Mouse (Mus musculus) limb, embryonic 10.5 days (tissue): Measurements from ENCODE around the gene Numa1. TPM values are rescaled to one million over a fixed set of nuclear protein-coding genes. Genes with fewer than 3 reads are reported as not detected.

Source experiments
- DNase-seq: peaks from one replicate; pipeline ENCODE4 v3.0.0-alpha.2; 2017; ENCODE audit warnings: low spot score
- H3K27ac ChIP-seq: fragments of 300-500 bp; sonication (generic); 2 replicates; pipeline ENCODE4 v1.5.1; 2016; ENCODE audit warnings: mild to moderate bottlenecking
- H3K27me3 ChIP-seq: fragments of 300-500 bp; sonication (generic); 2 replicates; pipeline ENCODE4 v1.6.1; 2016; ENCODE audit warnings: low read depth, mild to moderate bottlenecking; ENCODE audit not compliant: poor library complexity, severe bottlenecking
- H3K36me3 ChIP-seq: fragments of 300-500 bp; sonication (generic); 2 replicates; pipeline ENCODE4 v1.6.1; 2016; ENCODE audit warnings: mild to moderate bottlenecking, moderate library complexity
- H3K4me1 ChIP-seq: fragments of 300-500 bp; sonication (generic); 2 replicates; pipeline ENCODE4 v1.6.1; 2016
- H3K4me3 ChIP-seq: fragments of 300-500 bp; sonication (generic); 2 replicates; pipeline ENCODE4 v1.5.1; 2016; ENCODE audit warnings: mild to moderate bottlenecking, moderate library complexity
- H3K9me3 ChIP-seq: fragments of 300-500 bp; sonication (generic); replicated peaks from 2 replicates; pipeline ENCODE4 v1.6.1; 2016; ENCODE audit warnings: mild to moderate bottlenecking
- WGBS: fragments of 180-500 bp; shearing (Covaris S2); methylation state at CpG from one replicate; pipeline ENCODE4 v1.1.7; 2016; 5-methylcytosine and 5-hydroxymethylcytosine counted together
- polyA plus RNA-seq: library from polyadenylated mRNA; unstranded; fragments of >200 nt; fragmentation: Nextera tagmentation; extraction: Ambion mirVana; gene quantifications from 2 replicates; pipeline ENCODE4 v1.2.1, GENCODE M21; 2016

The Numa1 gene
- polyA plus RNA-seq, 1 experiment from 2014 or later = 130 TPM

DNA sequence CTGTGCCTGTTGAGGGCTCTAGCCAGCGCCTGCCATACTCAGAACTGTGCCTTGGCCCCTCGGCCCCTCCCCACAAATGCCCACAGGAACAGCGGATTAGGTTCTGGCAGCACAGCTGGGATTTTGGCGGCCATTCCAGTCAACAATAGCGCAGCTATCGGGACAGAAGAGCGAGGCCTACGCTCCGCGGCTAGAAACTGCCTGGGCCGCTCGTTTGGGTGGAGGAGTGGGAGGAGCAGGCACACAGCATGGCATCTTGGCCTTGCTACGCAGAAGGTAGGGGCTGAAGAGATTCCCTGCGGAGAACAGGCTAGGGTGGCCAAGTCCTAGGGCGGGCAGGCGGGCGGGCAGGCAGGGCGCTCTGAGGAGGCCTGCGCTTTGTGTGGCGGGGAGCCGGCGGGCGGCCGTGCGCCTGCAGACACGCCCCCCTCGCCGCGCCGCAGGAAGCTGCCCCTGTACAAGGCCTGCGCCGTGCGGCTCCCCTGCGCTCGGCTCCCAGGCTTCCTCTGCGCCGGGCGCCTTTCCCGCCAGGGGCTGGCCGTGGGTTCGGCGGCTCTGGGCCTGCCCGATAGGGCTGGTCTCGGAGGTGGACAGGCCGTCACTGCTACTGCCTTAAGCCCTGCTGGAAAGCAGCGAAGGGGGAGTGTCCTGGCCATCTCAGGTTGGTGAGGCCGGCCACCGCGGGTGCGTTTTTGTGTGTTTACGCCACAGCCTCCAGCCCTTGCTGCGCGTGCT, 36.0 kb downstream of the Numa1 start:
- Histone ChIP-seq H3K9me3 (no peaks in the 10 kb centered on the region), H3K36me3 (0 out of 2 replicates have a peak, but pooled peaks cover 3% of the 10 kb centered on the region), H3K4me1 (peaks cover 55% of the 10 kb centered on the region), H3K27ac (peak overlapping the region; percentile 98), H3K27me3 (no peaks in the 10 kb centered on the region), H3K4me3 (peak overlapping the region; percentile 71)
- under 1% methylated on average over 50 of the region's 53 CpGs for WGBS
- peak; percentile 91 for DNase-seq

DNA sequence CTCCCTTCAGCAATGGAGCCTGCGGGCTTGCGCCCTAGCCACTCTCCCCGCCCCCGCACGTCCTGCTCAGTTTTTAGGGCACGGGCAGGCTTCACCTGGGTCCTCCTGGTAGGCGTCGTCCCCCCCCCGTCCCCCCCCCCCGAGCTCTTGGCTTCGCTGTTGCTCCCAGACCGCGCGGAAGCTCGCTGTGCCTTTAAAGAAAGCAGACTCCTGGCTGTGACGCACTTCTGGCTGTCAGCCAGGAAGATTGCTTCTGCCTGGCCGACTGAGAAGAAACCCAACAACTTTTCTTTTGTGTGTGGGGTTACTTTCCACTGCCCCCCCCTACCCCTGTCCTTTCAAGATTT, 36.5 kb downstream of the Numa1 start:
- Histone ChIP-seq H3K27me3 (no peaks in the 10 kb centered on the region), H3K4me1 (peaks cover 60% of the 10 kb centered on the region), H3K27ac (peak overlapping the region; percentile 98), H3K4me3 (peak overlapping the region; percentile 71), H3K9me3 (no peaks in the 10 kb centered on the region), H3K36me3 (0 out of 2 replicates have a peak, but pooled peaks cover 6% of the 10 kb centered on the region)
- DNase-seq = peak; percentile 83
- 0% methylated on average over 17 of the region's 17 CpGs for WGBS

DNA sequence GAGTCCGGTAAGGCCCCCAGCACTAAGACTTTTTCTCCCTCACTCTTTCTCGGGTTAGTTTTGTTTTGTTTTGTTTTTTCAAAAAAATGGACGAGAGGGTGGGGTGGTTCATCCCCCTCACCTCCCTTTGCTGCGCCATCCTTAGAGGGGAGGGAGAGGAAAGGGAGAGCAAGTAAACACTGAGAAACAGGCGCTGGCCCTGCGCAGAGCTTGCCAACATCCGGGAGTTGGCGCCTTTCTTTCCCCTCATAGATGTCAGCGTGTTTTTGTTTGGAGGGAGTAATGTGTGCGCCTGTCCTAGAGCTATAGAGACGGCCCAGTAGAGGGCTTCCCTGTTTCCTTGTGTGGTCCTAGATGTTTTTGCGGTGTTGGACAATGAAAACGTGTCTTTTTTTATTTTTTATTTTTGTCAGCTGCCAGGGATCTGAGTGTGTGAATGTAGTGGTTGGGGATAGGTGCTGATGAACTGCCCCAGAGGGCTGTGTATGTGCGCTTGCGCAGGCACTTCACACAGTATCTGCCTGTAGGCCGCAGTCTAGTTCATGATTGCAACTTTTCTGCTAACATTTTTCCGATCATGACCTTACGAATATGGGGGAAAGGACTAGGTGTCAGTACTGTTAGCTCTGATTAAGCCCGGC, 37.0 kb downstream of the Numa1 start:
- H3K36me3 ChIP-seq = peaks cover 7% of the 10 kb centered on the region
- peak overlapping the region; percentile 98 for H3K27ac ChIP-seq
- H3K4me1 ChIP-seq = peaks cover 61% of the 10 kb centered on the region
- no peaks in the 10 kb centered on the region for H3K9me3 ChIP-seq
- WGBS = 14% methylated on average over 19 of the region's 19 CpGs
- peak overlapping the region; percentile 71 for H3K4me3 ChIP-seq
- no peaks in the 10 kb centered on the region for H3K27me3 ChIP-seq
- peak; percentile 67 for DNase-seq

DNA sequence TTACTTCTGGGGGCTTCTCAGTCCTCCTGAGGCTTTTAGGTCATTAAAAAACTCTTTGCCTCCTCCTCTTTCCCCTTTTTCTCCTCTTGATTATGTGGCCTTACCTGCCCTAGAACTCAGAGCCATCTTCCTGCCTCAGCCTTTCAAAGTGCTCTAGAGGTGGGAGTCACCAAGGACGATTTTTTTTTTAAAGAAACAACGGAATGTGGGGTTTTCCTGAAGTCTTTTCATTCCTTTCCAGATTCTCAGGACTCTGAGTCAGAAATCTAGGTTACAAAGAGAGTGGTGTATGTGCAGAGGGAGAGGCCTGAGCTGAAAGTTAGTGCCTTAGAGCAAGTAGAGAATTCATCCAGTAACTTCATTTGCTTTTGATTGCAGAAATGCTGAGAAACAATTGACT, 37.8 kb downstream of the Numa1 start:
- DNase-seq = no peak
- WGBS = 71% methylated on average over 2 of the region's 2 CpGs
- Histone ChIP-seq H3K9me3 (no peaks in the 10 kb centered on the region), H3K36me3 (peaks cover 15% of the 10 kb centered on the region), H3K27me3 (no peaks in the 10 kb centered on the region), H3K4me3 (peak overlapping the region; percentile 71), H3K4me1 (peaks cover 61% of the 10 kb centered on the region), H3K27ac (peak overlapping the region; percentile 98)

DNA sequence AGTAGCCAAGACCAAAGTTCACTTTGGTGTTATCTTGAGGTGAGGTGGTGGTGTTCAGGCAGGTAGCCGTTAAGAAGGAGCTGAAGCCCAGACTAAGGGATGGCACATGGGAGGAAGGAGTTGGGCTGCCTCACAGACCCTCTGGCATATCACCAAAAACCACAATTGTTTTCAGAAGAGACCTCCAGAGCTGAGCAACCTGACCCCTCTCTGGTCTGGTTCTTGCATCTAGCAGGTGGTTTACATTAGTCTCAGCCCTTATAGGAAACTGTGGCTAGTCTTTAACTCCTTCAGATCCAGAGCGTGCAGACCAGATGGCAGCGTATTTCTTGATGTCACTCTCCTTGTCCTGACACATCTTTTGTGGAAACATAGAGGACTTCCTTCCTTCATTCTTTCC, 39.8 kb downstream of the Numa1 start:
- Histone ChIP-seq H3K27ac (peak overlapping the region; percentile 80), H3K27me3 (no peaks in the 10 kb centered on the region), H3K9me3 (no peaks in the 10 kb centered on the region), H3K4me3 (peak overlapping the region; percentile 26), H3K4me1 (peaks cover 59% of the 10 kb centered on the region), H3K36me3 (peaks cover 25% of the 10 kb centered on the region)
- DNase-seq = peak; percentile 53
- 22% methylated on average over 3 of the region's 3 CpGs for WGBS

DNA sequence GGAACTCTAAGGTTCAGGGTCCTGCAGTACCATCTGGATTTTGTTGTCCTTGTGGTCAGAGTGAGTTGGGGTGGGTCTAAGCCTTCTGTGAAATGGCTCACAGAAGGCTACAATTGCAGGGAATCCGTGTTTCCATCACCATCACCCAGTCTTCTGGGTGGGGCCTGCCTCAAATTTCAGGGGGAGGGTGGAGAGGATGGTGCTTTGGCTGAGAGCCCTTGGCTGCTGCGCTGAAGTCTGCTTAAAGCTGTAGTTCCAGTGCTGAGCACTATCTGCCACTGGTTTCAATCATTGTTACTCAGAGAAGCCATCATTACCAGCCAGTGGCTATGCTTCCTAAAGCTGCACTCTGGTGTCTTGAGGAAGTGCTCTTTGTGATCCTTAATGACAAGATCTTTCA, 40.6 kb downstream of the Numa1 start:
- 30% methylated on average over 2 of the region's 2 CpGs for WGBS
- Histone ChIP-seq H3K36me3 (peaks cover 30% of the 10 kb centered on the region), H3K4me3 (peak overlapping the region; percentile 26), H3K9me3 (no peaks in the 10 kb centered on the region), H3K27me3 (no peaks in the 10 kb centered on the region), H3K4me1 (peaks cover 51% of the 10 kb centered on the region), H3K27ac (peak overlapping the region; percentile 80)
- no peak for DNase-seq

DNA sequence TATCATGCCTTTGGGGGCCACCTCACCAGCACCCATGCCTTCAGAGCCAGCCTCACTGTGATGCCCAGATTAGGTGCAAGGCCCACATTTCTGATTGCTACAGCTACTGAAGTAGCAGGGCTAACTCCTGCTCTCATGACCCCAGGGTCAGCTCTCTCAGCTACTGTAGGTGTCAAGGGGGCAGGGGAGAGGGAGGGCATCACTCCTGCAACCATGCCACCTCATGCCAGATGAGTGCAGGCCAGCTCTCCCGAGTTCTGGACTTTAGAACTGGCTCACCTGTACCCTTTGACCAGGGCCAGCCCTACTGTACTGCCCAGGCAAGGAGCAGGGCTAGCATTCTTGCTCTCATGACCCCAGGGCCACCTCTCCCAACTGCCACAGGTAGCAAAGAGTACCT, 48.8 kb downstream of the Numa1 start:
- no peaks in the 10 kb centered on the region for H3K9me3 ChIP-seq
- H3K27ac ChIP-seq = no peak overlapping the region
- no peaks in the 10 kb centered on the region for H3K4me1 ChIP-seq
- no peak for DNase-seq
- WGBS = 64% methylated on average over 1 of the region's 1 CpGs
- H3K4me3 ChIP-seq = no peak overlapping the region
- H3K27me3 ChIP-seq = no peaks in the 10 kb centered on the region
- peaks cover 85% of the 10 kb centered on the region for H3K36me3 ChIP-seq

DNA sequence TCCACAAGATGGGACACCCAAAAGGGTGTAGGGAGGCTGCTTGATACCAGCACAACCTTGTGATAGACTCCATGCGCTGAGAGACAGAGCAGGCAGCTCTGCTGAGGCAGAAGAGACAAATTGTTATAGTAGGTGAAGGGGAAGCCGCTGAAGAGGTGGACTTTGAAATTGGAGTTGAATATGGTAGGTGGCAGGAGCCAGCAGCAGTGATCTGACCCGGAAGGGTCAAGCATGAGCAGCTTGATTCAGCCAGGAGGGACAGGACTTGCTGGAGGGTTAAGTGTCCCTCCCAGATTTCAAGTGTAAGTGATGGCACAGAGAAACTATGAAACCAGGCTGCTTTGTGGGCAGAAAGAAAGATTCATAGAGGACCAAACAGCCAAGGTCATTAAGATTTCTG, 51.2 kb downstream of the Numa1 start:
- no peak for DNase-seq
- no peak overlapping the region for H3K27ac ChIP-seq
- peaks cover 98% of the 10 kb centered on the region for H3K36me3 ChIP-seq
- H3K4me1 ChIP-seq = no peaks in the 10 kb centered on the region
- 87% methylated on average over 3 of the region's 3 CpGs for WGBS
- H3K4me3 ChIP-seq = no peak overlapping the region
- no peaks in the 10 kb centered on the region for H3K27me3 ChIP-seq
- H3K9me3 ChIP-seq = no peaks in the 10 kb centered on the region

DNA sequence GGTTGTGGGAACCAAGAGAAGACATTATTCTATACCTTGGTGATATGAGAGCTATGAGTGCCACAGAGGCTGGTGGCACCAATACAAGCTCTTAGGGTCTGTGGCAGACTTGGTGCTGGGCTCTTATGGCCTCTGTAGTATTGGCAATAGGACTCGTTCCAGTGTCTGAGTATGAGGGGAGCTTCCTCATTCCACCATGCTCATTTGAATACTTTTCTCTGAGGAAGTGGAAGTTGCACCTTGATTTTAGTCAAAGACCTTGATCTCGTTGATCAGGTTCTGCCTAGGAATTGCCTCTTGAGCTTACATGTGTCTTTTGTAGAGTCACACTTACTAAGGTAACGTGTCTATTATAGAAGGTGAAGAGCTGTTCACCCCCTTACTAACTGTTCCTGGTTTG, 60.3 kb downstream of the Numa1 start:
- Histone ChIP-seq H3K9me3 (no peaks in the 10 kb centered on the region), H3K27ac (no peak overlapping the region), H3K27me3 (no peaks in the 10 kb centered on the region), H3K4me3 (no peak overlapping the region), H3K4me1 (no peaks in the 10 kb centered on the region), H3K36me3 (peaks cover 100% of the 10 kb centered on the region)
- WGBS = 95% methylated on average over 3 of the region's 3 CpGs
- no peak for DNase-seq

DNA sequence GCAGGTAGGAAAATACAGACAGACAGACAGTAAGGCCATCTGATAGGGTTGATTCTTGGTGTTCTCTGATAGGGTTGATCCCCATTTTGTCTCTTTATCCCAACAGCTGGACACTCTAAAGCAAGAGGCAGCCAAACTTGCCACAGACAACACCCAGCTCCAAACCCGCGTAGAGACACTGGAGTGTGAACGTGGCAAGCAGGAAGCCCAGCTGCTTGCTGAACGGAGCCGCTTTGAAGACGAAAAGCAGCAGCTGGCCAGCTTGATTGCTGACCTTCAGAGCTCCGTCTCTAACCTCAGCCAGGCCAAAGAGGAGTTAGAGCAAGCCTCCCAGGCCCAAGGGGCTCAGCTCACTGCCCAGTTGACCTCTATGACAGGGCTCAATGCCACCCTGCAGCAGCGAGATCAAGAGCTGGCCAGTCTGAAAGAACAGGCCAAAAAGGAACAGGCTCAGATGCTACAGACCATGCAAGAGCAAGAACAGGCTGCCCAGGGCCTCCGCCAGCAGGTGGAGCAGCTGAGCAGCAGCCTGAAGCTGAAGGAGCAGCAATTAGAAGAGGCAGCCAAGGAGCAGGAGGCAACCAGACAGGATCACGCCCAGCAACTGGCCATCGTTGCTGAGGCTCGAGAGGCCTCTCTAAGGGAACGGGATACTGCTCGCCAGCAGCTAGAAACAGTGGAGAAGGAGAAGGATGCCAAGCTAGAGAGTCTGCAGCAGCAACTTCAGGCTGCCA, 64.5 kb downstream of the Numa1 start:
- no peaks in the 10 kb centered on the region for H3K9me3 ChIP-seq
- no peak overlapping the region for H3K27ac ChIP-seq
- no peaks in the 10 kb centered on the region for H3K4me1 ChIP-seq
- 69% methylated on average over 14 of the region's 14 CpGs for WGBS
- peak; percentile 82 for DNase-seq
- no peak overlapping the region for H3K4me3 ChIP-seq
- no peaks in the 10 kb centered on the region for H3K27me3 ChIP-seq
- peaks cover 100% of the 10 kb centered on the region for H3K36me3 ChIP-seq

DNA sequence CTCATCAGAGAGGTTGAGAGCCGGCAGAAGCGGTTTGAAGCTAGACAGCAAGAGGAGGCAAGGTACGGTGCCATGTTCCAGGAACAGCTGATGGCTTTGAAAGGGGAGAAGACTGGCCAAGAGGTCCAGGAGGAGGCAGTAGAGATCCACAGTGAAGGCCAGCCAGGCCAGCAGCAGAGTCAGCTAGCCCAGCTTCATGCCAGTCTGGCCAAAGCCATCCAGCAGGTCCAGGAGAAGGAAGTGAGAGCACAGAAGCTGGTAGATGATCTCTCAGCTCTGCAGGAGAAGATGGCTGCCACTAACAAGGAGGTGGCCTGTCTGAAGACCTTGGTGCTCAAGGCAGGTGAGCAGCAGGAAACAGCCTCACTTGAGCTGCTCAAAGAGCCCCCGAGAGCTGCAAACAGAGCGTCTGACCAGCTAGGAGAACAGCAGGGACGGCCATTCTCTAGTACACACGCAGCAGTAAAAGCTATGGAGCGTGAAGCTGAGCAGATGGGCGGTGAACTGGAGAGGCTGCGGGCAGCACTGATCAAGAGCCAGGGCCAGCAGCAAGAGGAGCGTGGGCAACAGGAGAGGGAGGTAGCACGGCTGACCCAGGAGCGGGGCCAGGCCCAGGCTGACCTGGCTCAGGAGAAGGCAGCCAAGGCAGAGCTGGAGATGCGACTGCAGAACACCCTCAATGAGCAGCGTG, 65.7 kb downstream of the Numa1 start:
- WGBS = 93% methylated on average over 15 of the region's 15 CpGs
- H3K27me3 ChIP-seq = no peaks in the 10 kb centered on the region
- H3K4me1 ChIP-seq = no peaks in the 10 kb centered on the region
- H3K4me3 ChIP-seq = no peak overlapping the region
- H3K27ac ChIP-seq = no peak overlapping the region
- peaks cover 100% of the 10 kb centered on the region for H3K36me3 ChIP-seq
- no peak for DNase-seq
- no peaks in the 10 kb centered on the region for H3K9me3 ChIP-seq

DNA sequence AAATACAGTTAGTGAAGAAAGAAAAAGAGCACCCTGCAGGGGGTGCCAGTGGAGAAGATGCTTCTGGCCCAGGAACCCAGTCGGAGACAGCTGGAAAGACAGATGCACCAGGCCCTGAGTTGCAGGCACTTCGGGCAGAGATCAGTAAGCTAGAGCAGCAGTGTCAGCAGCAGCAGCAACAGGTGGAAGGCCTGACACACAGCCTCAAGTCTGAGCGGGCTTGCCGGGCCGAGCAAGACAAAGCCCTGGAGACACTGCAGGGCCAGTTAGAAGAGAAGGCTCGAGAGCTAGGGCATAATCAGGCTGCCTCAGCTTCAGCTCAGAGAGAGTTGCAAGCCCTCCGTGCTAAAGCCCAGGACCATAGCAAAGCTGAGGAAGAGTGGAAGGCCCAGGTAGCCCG, 66.4 kb downstream of the Numa1 start:
- H3K27ac ChIP-seq = no peak overlapping the region
- H3K36me3 ChIP-seq = peaks cover 100% of the 10 kb centered on the region
- no peaks in the 10 kb centered on the region for H3K27me3 ChIP-seq
- WGBS = 94% methylated on average over 8 of the region's 8 CpGs
- no peak overlapping the region for H3K4me3 ChIP-seq
- no peaks in the 10 kb centered on the region for H3K4me1 ChIP-seq
- DNase-seq = no peak
- H3K9me3 ChIP-seq = no peaks in the 10 kb centered on the region
